Mouse (Mus musculus): ENCODE data around the gene Pax6.

Gene Pax6

GRCm38 (mm10) chr2:105668271-105669270 lies at the start of gene Pax6:
Pax6 (plus strand) TSS chr2:105668900.
- DNase-seq (ENCODE audit: low spot score) = no peak

- no peak for DNase-seq (ENCODE audit: low spot score)
Measured at GRCm38 (mm10) chr2:105648933-105649332, 19.8 kb upstream of the Pax6 start.

GRCm38 (mm10) chr2:105656456-105656855 lies 12.2 kb upstream of the Pax6 start:
- DNase-seq (ENCODE audit: low spot score) = no peak

GRCm38 (mm10) chr2:105659350-105659749 lies 9.3 kb upstream of the Pax6 start:
- DNase-seq (ENCODE audit: low spot score) = no peak

GRCm38 (mm10) chr2:105659926-105660873 lies 8.5 kb upstream of the Pax6 start:
- no peak for DNase-seq (ENCODE audit: low spot score)

GRCm38 (mm10) chr2:105660874-105661622 lies 7.7 kb upstream of the Pax6 start:
- DNase-seq (ENCODE audit: low spot score) = no peak

GRCm38 (mm10) chr2:105661623-105662066 lies 7.1 kb upstream of the Pax6 start:
- DNase-seq (ENCODE audit: low spot score) = no peak

GRCm38 (mm10) chr2:105662121-105662520 lies 6.6 kb upstream of the Pax6 start:
- DNase-seq (ENCODE audit: low spot score) = no peak

- no peak for DNase-seq (ENCODE audit: low spot score)
Measured at GRCm38 (mm10) chr2:105662606-105663005, 6.1 kb upstream of the Pax6 start.

- DNase-seq (ENCODE audit: low spot score) = no peak
Measured at GRCm38 (mm10) chr2:105663101-105663511, 5.6 kb upstream of the Pax6 start.

GRCm38 (mm10) chr2:105664996-105665395 lies 3.7 kb upstream of the Pax6 start:
- DNase-seq (ENCODE audit: low spot score) = no peak

- DNase-seq (ENCODE audit: low spot score) = no peak
Measured at GRCm38 (mm10) chr2:105665491-105666250, 3.0 kb upstream of the Pax6 start.

- no peak for DNase-seq (ENCODE audit: low spot score)
Measured at GRCm38 (mm10) chr2:105666331-105666730, 2.4 kb upstream of the Pax6 start.

- no peak for DNase-seq (ENCODE audit: low spot score)
Measured at GRCm38 (mm10) chr2:105666763-105667625, 1.7 kb upstream of the Pax6 start.

- DNase-seq (ENCODE audit: low spot score) = no peak
Measured at GRCm38 (mm10) chr2:105667626-105667950, 1.1 kb upstream of the Pax6 start.

GRCm38 (mm10) chr2:105669371-105669861 lies 716 bp downstream of the Pax6 start:
- no peak for DNase-seq (ENCODE audit: low spot score)

GRCm38 (mm10) chr2:105669881-105670730 lies 1.4 kb downstream of the Pax6 start:
- DNase-seq (ENCODE audit: low spot score) = no peak

- no peak for DNase-seq (ENCODE audit: low spot score)
Measured at GRCm38 (mm10) chr2:105670731-105671095, 2.0 kb downstream of the Pax6 start.

Measured in urinary bladder, postnatal 14 days (tissue).